Mouse (Mus musculus) layer of hippocampus, postnatal 10 days (tissue): Measurements from ENCODE around the gene Rnf167. TPM values are rescaled to one million over a fixed set of nuclear protein-coding genes. Genes with fewer than 3 reads are reported as not detected.
A peak's percentile ranks its signal among the peaks of the same experiment; 100 is the strongest.

ENCODE experiments used
- DNase-seq, 2 experiments: peaks; one replicate each; pipeline ENCODE4 v3.0.0; 2021; ENCODE audit warnings: low spot score in 2 of 2
- long read RNA-seq: library from polyadenylated mRNA; stranded (forward); transcript quantifications from one replicate; pipeline ENCODE4 v2.0.0, GENCODE M21; 2023
- total RNA-seq, 2 experiments: library from RNA; stranded (reverse); gene quantifications; 2 replicates each; pipeline ENCODE4 v1.2.3; 2021

Rnf167 gene
- 10 to 100 TPM; 60.3 to 61.5 TPM for total RNA-seq
- long read RNA-seq, transcript Rnf167-201 (9 exons, 1,833 nt) = major isoform, 26 of 49 reads
- long read RNA-seq, partial matches to known transcripts = 4 of 49 reads
- long read RNA-seq, other reads (novel, unspliced or antisense) = 19 of 49 reads

DNA sequence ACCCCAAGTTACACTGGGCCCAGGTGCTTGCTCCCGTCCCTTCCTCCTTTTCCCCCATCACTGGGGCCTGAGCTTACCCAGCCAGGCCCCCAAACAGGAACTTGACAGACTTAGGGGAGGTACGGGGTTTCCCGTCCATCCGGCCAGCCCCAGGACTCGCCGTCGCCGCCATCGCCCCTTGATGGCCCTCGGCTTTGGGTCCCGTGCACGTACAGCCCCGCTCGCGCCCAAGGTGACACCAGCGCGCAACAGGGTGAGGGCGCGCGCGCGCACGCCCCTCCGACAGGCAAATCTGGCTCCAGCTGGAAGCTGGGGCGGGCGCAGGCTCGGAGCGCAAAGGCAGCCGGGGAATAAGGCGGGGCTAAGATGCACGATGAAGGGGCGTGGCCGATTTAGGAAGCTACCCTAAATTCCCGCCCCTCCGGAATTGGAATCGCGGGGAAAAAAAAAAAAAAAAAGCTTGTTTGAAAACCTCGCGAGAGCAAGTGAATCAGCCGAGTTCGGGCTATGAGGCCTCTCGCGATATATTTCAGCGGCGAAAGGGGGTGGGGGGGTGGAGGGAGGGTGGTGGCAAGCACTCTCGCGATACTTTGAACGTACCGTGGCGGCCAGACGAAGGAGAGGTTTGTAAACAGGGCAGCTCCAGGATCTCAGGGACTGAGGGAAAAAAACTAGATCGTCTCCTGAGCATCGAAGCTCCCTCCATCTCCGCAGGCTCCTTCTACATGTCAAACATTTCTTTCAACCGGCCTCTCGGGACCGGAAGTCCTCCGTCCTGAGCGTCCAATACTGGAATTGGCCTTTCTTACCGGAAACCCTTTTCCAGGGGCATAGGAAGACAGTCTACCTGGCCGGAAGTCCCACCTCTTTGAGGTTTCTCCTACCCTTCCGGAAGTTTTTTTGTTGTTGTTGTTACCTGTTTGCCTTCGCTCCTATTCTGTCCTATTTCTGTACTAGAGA is at the start of gene Rnf167, which contains the start of gene Slc25a11:
Rnf167 (plus strand) TSS at position 545 of the 960 bp plus-strand sequence.
Slc25a11 (minus strand) TSS at position 789 of the 960 bp plus-strand sequence.
- DNase-seq = peak; percentile 94 to 96

DNA sequence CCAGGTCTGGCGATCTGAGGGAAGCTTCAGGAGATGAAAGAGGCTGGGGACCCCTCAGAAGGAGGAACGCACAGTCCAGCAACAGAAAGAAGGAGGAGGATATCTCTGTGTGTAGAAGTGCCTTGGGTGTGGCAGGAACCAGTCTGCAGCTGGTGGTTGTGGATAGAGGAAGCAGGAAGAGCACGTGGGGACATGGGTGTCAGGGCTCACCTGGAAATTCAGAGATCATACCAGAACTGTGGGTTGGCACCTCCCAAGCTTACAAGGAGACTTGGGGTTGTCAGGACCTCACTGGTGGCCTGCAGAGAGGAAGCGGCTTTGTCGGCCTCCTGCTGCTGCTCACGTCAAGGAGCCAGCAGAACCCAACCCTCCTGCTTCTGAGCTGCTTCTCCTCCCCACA is 49.7 kb upstream of the Rnf167 start:
- no peak for DNase-seq

DNA sequence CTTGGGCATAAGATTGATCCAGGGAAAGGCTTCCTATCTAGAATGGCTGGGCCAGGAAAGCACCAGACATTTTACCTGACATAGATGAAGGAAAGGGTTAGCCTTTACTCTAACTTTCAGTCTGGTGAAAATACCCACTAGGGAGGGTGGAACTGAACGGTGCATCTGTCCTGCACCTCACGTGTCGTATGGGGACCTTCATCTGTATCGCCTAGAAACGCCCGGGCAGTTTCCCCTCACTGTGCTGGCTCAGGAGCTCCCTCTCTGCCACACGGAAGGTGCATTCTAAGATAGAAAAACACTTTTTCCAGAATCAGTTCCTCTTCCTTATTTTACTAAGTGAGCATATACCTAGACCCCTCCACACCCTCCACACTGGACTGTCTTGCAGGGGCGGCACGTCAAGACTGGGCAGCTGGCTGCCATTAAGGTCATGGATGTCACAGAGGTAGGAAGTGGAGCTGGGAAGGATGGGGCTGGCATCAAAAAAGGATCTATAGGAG is 48.5 kb upstream of the Rnf167 start:
- DNase-seq = no peak

DNA sequence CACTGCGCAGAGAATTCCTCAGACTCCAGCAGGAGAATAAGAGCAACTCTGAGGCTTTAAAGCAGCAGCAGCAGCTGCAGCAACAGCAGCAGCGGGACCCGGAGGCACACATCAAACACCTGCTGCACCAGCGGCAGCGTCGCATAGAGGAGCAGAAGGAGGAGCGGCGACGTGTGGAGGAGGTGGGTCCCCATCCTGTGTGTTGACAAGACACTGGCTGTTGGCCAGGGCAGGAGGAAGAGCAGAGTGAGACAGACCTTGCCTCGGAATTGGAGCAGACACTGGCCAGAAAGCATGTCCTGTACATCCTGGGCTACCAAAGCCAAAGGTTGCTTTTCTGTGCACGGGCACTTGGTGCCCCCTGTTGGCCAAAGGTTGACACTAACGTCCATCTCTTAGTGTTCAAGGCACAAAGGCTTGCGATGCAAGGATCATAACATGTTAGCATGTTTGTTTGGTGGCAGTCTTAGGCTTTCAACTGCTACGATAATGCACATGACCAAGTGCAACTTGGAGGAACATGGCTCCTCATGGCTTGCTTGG is 41.9 kb upstream of the Rnf167 start:
- peak; percentile 73 to 76 for DNase-seq

DNA sequence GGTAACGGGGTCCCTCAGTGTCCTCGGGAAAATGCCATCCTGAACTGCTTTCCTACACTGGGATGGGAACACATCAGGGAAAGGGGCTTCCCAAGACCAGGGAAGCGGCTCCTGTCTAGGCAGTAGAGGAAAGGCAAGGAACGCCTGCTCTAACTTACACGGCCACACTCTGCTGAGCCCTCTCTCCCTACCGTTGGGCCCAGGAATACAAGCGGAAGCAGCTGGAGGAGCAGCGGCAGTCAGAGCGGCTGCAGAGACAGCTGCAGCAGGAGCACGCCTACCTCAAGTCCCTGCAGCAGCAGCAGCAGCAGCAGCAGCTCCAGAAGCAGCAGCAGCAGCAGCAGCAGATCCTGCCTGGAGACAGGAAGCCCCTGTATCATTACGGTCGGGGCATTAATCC is 40.3 kb upstream of the Rnf167 start:
- DNase-seq = no peak

DNA sequence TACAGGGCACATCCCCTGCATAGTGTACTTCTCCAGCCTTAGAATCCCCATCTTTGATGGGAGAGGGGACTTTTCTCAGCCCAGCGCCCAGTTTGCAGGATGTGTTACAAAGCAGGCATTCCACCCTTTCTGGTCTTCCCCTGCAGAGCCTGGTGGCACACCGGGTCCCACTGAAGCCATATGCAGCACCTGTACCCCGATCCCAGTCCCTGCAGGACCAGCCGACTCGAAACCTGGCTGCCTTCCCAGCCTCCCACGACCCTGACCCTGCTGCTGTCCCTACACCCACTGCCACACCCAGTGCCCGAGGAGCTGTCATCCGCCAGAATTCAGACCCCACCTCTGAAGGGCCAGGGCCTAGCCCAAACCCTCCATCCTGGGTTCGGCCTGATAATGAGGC is 39.4 kb upstream of the Rnf167 start:
- DNase-seq = no peak

DNA sequence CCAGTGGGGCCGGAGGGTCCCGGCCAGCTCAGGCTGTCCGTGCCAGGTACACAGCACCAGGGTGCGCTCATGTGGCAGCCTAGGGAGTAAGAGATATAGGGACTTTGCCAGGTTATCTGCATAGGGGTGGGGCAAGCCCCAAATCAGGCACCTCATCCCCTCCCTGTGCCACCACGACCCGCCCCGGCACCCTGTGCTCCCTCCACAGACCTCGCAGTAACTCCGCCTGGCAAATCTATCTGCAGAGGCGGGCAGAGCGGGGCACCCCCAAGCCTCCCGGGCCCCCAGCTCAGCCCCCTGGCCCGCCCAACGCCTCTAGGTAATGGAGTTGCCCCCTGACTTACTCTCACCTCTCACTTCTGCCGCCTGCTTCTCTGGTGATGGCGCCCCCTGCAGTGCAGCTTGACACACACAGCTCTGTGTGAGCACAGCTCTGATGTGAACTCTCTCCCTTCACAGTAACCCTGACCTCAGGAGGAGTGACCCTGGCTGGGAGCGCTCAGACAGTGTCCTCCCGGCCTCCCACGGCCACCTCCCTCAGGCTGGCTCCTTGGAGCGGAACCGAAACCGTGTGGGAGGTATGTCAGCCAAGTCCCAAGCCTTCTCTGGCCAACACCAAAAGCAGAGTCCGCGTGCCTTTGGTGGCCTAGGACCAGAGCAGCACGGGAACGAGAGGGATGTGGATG is 38.5 kb upstream of the Rnf167 start:
- DNase-seq = no peak

DNA sequence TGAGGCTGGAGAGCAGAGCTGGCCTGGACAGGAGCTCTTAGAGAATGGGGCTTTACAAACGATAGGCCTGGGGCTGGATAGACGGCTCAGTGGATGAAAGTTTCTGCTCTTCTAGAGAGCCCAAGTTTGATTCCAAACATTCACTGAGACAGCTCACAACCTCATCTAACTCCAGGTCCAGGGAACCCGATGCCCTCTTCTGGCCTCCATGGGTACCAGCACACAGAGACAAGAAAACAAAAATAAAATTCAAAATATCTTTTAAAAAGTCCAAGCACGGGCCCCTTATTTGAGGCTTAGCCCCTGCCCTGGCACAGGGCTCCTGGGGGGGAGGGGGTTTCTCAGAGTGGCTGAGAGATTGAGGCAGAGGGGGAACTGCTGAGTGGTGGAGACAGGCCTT is 36.3 kb upstream of the Rnf167 start:
- no peak for DNase-seq

DNA sequence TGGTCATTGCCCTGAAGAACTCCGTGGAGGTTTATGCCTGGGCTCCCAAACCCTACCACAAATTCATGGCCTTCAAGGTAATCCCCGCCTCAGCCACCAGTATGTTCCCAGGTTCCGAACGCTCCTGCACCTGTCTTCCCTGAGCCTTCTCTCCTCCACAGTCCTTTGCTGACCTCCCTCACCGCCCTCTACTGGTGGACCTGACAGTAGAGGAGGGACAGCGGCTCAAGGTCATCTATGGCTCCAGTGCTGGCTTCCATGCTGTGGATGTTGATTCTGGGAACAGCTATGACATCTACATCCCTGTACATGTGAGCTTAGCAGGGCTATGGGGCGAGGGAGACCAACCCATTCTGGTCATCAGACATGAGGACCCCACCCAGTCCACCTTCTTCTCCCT is 34.5 kb upstream of the Rnf167 start:
- no peak for DNase-seq

DNA sequence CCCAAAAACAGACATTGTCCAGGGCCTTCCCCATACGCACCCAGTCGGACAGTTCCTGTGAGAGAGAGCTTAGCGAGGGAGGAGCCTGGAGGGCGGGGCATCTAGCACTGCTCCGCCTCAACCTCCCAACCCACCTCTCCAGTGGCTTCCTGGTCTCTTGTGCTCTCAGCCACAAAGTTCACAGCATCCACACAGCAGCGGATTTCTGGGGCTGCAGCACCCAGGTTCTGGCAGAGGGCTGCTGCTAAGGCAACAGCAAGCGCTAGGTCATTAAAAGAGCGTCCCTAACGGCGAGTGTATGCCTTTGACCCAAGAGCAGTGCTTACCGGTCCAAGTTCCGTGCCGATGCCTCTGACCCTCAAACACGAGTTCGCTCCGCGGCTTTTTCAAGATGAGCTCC is 32.0 kb upstream of the Rnf167 start:
- DNase-seq = peak in 1 of 2 experiments; percentile 54

DNA sequence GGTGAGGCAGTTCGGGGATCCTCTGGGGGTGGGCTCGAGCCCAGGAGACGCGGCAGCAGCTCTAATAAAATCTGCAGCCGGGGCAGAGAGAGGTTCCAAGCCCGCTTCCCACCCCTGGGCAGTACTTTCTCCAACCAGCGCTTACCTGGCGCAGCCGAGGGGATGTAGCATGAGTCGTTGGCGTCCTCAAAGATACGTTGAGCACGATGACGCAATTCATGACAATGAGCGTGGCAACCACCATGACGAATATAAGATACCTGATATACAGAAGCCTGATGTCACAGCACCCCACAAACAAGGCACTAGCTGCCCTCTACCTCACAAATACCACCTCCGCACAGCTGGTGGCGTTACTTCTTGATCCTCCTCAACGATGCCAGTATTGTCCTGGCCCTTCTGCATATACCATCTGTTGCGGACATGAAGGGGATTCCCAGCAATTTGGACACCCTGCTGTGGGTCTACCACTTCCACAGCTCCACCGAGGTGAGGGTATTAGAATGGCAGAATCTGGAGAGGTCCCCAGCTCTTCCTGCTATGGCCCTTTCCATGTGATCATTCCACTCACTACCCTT is 31.4 kb upstream of the Rnf167 start, which contains the start of gene 4930544D05Rik:
4930544D05Rik (plus strand) TSS at position 333 of the 578 bp plus-strand sequence.
- DNase-seq = no peak

DNA sequence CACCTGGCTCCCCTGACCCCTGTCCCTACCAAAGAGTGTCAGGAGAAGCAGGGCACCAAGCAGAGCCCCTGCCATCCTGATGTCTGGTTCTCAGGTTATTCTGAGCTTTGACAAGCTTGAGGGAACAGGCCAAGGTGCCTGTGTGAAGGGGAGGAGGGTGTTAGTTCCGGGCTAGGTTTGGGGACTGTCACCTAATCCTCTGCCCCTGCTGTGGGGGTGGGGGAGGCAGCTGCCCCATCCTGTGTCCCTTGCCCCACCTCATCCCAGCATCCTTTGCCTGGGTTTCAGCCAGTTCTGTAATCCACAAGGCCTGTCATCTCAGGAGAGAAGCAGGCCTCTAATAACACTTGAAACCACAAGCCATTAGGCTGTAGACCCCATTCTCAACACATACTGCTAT is 27.9 kb upstream of the Rnf167 start, which contains the start of gene Chrne:
Chrne (minus strand) TSS at position 116 of the 400 bp plus-strand sequence.
- DNase-seq = no peak

DNA sequence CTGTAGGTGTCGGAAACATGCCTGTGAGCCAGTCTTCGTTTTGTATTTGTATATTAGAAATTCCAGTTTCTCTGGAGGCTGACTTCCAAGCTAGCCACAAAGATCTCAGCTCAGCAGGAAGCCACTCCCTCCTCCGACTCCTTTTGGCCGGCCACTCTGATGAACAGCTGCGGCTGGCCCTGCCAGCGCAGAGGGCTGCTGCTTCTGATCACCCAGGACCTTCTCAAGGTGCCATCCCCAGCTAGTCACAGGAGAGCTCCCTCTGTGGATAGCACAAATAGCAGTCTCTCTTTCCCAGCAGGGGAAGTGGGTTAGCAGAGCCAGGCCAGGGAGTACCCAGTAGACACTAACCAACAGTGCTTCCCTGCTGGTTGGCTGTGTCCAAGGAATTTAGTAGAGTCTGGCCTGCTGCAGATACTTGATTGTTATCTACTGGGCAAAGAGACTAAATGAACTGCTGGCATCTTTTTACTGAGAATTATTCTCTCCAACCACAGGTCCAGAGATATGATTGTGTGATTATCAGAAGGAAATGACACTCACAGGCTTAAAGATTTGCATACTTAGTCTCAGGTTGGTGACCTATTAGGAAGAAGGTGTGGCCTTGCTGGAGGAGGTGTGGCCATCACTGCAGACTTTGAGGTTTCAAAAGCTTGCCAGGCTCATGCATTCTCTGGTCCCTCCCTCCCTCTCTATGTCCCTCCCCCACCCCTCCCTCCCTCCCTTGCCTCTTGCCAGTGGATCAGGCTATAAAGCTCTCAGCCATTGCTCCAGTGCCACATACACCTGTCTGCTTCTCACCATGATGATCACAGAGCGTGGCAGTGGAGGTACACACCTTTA is 24.8 kb upstream of the Rnf167 start:
- no peak for DNase-seq

DNA sequence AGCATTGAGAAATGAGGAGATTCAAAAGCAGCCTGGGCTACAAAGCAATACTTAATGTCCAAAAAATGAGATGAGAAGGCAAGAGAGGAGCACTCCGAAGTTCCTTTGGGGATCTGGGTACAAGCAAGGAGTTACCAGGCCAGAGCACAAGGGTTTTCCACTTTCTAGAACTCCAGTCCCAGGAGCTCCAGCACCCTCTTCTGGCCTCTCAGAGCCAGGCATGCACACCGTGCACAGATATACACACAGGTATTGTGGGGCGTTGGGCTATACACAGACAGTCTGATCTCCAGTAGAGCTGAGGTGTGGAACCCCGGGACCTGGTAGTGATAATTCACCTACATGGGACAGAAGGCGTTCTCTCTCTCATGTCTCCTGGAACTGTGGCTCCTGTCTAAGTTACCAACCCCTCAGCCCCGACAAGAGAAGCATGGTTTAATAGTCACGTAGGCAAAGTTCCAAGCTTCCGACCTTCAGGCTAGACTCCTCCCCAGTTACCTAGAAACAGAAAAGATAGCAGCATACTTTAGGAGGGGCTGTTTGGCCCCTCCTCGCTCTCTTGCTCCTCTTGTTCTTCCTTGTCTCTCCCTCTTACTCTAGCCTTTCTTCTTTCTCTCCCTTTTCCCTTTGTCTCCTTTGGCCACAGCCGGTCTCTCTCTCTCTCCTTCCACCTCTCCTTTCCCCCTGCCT is 23.8 kb upstream of the Rnf167 start:
- no peak for DNase-seq

DNA sequence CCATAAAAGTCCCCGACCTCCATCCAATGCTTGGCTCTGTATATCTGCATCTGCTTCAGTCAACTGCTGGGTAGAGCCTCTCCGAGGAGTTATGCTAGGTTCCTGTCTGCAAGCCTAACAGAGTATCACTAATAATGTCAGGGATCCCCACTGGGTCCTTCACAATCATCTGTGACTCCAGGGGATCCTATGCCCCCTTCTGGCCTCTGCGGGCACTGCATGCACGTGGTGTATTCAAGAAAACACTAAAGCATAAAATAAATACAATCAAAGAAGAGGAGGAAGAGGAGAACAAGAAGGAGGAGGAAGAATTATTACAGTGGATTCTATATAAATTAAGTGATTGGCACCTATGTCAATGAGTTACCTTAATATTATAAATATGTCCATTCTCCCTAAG is 21.6 kb upstream of the Rnf167 start:
- peak; percentile 63 to 69 for DNase-seq

DNA sequence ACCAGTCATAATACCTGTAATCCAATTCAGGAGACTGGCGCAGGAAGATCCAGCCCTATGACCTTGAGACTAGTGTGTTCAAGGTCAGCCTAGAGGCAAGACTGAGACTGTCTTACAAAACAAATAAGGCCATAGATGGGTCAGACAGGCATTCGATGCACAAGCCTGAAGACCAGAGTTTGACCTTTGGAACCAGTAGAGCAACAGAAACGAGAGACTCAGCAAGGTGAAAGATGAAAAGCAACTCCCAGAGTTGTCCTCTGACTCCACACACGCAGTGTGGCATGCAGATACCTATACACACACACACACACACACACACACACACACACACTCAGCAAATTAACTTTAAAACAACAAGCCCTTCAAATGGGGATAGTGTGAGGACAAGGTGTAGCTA is 20.2 kb upstream of the Rnf167 start:
- no peak for DNase-seq

DNA sequence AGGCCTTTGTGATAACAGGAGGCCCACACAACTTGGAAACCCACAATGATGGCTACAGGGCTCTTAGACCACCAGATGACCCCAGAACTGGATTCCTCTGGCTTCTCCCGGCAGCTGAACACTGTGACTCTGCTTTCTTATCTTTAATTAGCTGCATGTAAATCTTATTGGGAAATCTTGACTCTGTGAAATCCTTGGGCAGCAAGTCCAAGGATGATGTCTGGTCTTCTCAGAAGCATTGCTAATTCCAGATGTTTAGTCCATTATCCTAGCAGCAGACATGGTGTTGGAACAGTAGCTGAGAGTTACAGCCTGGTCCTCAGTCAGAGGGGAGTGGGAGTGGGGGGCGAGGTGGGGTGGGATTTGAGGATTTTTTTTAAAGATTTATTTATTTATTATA is 18.6 kb upstream of the Rnf167 start:
- DNase-seq = no peak

DNA sequence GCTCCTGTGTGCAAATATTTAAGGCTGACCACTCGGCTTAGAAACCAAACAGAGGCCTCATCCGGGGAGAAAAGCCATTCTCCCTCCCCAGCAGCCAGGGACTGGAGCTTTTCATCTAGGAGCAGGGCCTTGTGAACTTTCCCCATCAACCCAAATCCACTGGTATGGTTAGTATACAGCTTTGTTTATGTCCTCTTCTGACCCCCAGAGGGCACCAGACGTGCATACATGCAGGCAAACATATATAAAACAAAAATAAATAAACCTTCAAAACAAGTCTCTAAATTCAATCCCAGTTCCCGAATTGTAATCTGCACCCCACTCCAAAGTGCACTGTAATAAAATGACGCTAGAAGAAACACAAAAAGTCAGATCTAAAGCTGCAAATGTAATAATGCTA is 17.5 kb upstream of the Rnf167 start:
- no peak for DNase-seq

DNA sequence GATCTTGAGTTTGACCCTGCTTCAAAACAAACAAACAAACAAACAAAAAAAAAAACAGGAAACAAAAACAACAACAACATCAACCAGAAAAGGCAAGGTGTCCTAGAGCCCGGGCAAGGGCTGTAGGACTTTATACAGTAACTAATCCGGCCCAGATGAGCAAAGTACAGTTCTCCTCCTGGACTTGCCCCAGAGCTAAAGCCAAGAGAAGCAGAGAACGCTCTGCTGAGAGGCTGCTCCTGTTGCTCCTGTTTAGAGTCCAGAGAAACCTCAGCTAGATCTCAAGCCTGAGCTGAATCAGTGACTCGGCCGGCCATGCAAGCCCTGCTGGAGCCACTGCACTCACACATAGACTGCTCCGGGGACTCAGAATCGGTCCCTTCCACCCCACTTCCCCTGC is 16.9 kb upstream of the Rnf167 start:
- DNase-seq = no peak
